Mouse (Mus musculus) liver, adult 2 months (tissue): ENCODE data around the gene Gm5741.

ENCODE experiments used
- CTCF ChIP-seq: fragments of 200-500 bp; IDR thresholded peaks from 2 replicates; pipeline ENCODE4 v1.5.1; 2011; ENCODE audit warnings: low read depth, low read length, control low read depth
- POLR2A ChIP-seq: fragments of 200-500 bp; IDR thresholded peaks from 2 replicates; pipeline ENCODE4 v1.6.1; 2011; ENCODE audit warnings: low read length, control low read depth; ENCODE audit not compliant: insufficient read depth; ENCODE audit errors: extremely low read depth

GRCm38 (mm10) chr8:85036381-85036717 is 31.4 kb downstream of the Gm5741 start:
- TF ChIP-seq CTCF (no peak), POLR2A (no peak)
